Mouse (Mus musculus): Measurements from ENCODE around the gene Ndufs5. TPM values are rescaled to one million over a fixed set of nuclear protein-coding genes. Genes with fewer than 3 reads are reported as not detected.

Gene Ndufs5
- total and polyA plus RNA-seq, 3 experiments = 155 to 230 TPM; not detected in 1

DNA sequence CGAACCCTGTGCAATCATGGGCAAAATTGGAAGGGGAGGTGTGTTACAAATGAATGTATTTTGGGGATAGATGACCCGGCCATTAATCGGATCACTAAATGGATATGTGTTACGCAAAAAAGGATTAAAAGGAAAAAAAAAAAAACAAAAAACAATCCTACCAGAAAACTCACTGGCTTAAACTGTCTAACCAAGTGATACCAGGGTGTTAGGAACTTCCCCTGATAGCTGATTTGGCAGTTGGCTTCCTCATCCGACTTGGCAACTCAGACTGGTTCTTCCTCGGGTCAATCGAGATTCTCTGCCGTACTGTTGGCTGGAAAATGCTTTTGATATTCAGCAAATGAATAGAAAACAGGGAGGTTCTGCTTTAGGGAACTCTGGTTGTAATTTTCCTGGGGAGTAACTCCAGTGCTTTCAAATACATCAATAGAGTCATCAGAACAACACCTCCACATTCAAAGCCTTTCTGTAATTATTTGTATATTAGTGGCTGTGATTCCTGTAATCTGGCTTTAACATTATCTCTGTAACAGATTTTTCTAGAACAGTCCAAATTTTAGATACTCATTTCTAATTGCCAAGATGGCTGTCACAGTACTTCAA is 32.8 kb upstream of the Ndufs5 start:
- DNase-seq (ENCODE audit: low read depth, low spot score) = peak; percentile 86
- peak overlapping the region; percentile 61 for H3K27ac ChIP-seq (ENCODE audit: control insufficient read depth, low read depth, low read length)
- TF ChIP-seq ETS1 (IDR thresholded peaks at IDR 0.05; ENCODE audit: low read depth, low read length) = no peak; the same call in none of the 2 replicates
- peak; percentile 71; the same call in 1 of the 2 replicates for TF ChIP-seq ZNF384 (IDR thresholded peaks at IDR 0.05; ENCODE audit: low read depth, low read length)
- no peak for TF ChIP-seq USF1 (IDR thresholded peaks at IDR 0.05; ENCODE audit: low read depth, low read length)
- TF ChIP-seq HCFC1 (IDR thresholded peaks at IDR 0.05; ENCODE audit: low read depth, low read length) = no peak
- TF ChIP-seq MAX (IDR thresholded peaks at IDR 0.05; ENCODE audit: low read length) = no peak
- TF ChIP-seq USF2 (IDR thresholded peaks at IDR 0.05; ENCODE audit: borderline replicate concordance in 1 of 2, insufficient read depth in 1 of 2, low read depth in 1 of 2, low read length in 2 of 2) = no peak
- TF ChIP-seq SMC3 (IDR thresholded peaks at IDR 0.05; ENCODE audit: low read depth, low read length) = no peak
- TF ChIP-seq TCF12 (IDR thresholded peaks at IDR 0.05; ENCODE audit: low read depth, low read length) = 0 out of 2 replicates have a peak, but pooled peaks have one; percentile 25
- TF ChIP-seq CTCF (IDR thresholded peaks at IDR 0.05 in 2 of 3, conservative IDR thresholded peaks at IDR 0.05 in 1 of 3; ENCODE audit: control insufficient read depth in 1 of 3, insufficient read depth in 1 of 3, low read depth in 2 of 3, low read length in 3 of 3, poor library complexity in 1 of 3, severe bottlenecking in 1 of 3) = no peak
- TF ChIP-seq GATA1 (IDR thresholded peaks at IDR 0.05; ENCODE audit: low read depth, low read length) = peak; percentile 30
- no peak for TF ChIP-seq CHD2 (IDR thresholded peaks at IDR 0.05; ENCODE audit: low read length)
- no peak for TF ChIP-seq KAT2A (conservative IDR thresholded peaks at IDR 0.05; ENCODE audit: low read depth, low read length)
- no peak for TF ChIP-seq ZKSCAN1 (IDR thresholded peaks at IDR 0.05; ENCODE audit: low read depth, low read length)
- peak; percentile 47 to 73; a peak in 3 of 4 replicates for TF ChIP-seq EP300 (IDR thresholded peaks at IDR 0.05; ENCODE audit: low read depth in 1 of 2, low read length in 2 of 2)
- no peak for TF ChIP-seq NRF1 (IDR thresholded peaks at IDR 0.05; ENCODE audit: insufficient read depth, low read depth, low read length, poor library complexity, severe bottlenecking)
- peak; percentile 78 for TF ChIP-seq MYB (IDR thresholded peaks at IDR 0.05; ENCODE audit: low read depth, low read length)
- TF ChIP-seq ZMIZ1 (IDR thresholded peaks at IDR 0.05; ENCODE audit: low read depth, low read length) = no peak
- no peak for TF ChIP-seq RAD21 (IDR thresholded peaks at IDR 0.05; ENCODE audit: low read depth, low read length)
- TF ChIP-seq MAFK (IDR thresholded peaks at IDR 0.05; ENCODE audit: borderline replicate concordance, low read depth, low read length) = no peak
- 0 out of 2 replicates have a peak, but pooled peaks have one; percentile 41 for TF ChIP-seq ELF1 (IDR thresholded peaks at IDR 0.05; ENCODE audit: low read depth, low read length)
- TF ChIP-seq CHD1 (IDR thresholded peaks at IDR 0.05; ENCODE audit: low read depth, low read length) = no peak; the same call in 1 of the 2 replicates
- TF ChIP-seq BHLHE40 (IDR thresholded peaks at IDR 0.05; ENCODE audit: borderline replicate concordance, low read depth, low read length) = no peak
- TF ChIP-seq SIN3A (IDR thresholded peaks at IDR 0.05; ENCODE audit: low read length) = no peak; the same call in none of the 2 replicates
- no peak for TF ChIP-seq POLR2AphosphoS5 (IDR thresholded peaks at IDR 0.05; ENCODE audit: borderline replicate concordance, low read depth, low read length)
- no peak for TF ChIP-seq JUND (IDR thresholded peaks at IDR 0.05; ENCODE audit: low read depth, low read length)
- TF ChIP-seq TBP (IDR thresholded peaks at IDR 0.05; ENCODE audit: low read depth, low read length) = peak; percentile 53; the same call in 1 of the 2 replicates
- TF ChIP-seq RCOR1 (IDR thresholded peaks at IDR 0.05; ENCODE audit: low read depth, low read length) = peak; percentile 88
- no peak for TF ChIP-seq MEF2A (IDR thresholded peaks at IDR 0.05; ENCODE audit: extremely low read depth, insufficient replicate concordance, low read depth, low read length, poor library complexity, severe bottlenecking)
- no peak for TF ChIP-seq TAL1 (IDR thresholded peaks at IDR 0.05; ENCODE audit: low read length)
- no peak for TF ChIP-seq NELFE (IDR thresholded peaks at IDR 0.05; ENCODE audit: low read depth, low read length)
- no peak for TF ChIP-seq MXI1 (IDR thresholded peaks at IDR 0.05; ENCODE audit: low read depth, low read length)
- TF ChIP-seq POLR2AphosphoS2 (IDR thresholded peaks at IDR 0.05; ENCODE audit: low read length) = no peak
- no peak for TF ChIP-seq ZC3H11A (IDR thresholded peaks at IDR 0.05; ENCODE audit: low read depth, low read length)
- TF ChIP-seq E2F4 (IDR thresholded peaks at IDR 0.05; ENCODE audit: borderline replicate concordance, low read depth, low read length) = no peak
- TF ChIP-seq MAZ (IDR thresholded peaks at IDR 0.05; ENCODE audit: low read depth, low read length) = no peak
- TF ChIP-seq UBTF (IDR thresholded peaks at IDR 0.05; ENCODE audit: borderline replicate concordance, insufficient read depth, low read depth, low read length) = no peak

More for the DNA sequence above, 32.8 kb upstream of the Ndufs5 start:
- H3K27me3 ChIP-seq (ENCODE audit: control insufficient read depth in 1 of 2, insufficient read depth in 2 of 2, low read length in 2 of 2) = no peaks in the 10 kb centered on the region
- peak overlapping the region; percentile 56 to 75 for H3K4me3 ChIP-seq (ENCODE audit: control insufficient read depth in 1 of 2, insufficient read depth in 1 of 2, low read depth in 2 of 2, low read length in 2 of 2)
- peaks cover 3 to 28% of the 10 kb centered on the region in 2 experiments; a peak in 2 of 4 replicates for H3K36me3 ChIP-seq (ENCODE audit: control insufficient read depth in 1 of 2, insufficient read depth in 2 of 2, low read length in 2 of 2)
- no peaks in the 10 kb centered on the region for H3K9me3 ChIP-seq (replicated peaks; ENCODE audit: insufficient read depth, low read length)
- H3K4me1 ChIP-seq (ENCODE audit: control insufficient read depth in 1 of 2, insufficient read depth in 2 of 2, low read length in 2 of 2) = peaks cover 11 to 12% of the 10 kb centered on the region in 2 experiments
- peak overlapping the region; percentile 62 for H3K9ac ChIP-seq (ENCODE audit: control insufficient read depth, low read depth, low read length, poor library complexity, severe bottlenecking)
- H3K79me2 ChIP-seq (ENCODE audit: control insufficient read depth, insufficient read depth, low read length, poor library complexity) = peaks cover 36% of the 10 kb centered on the region

All from MEL (cell line).